Mouse (Mus musculus): Measurements from ENCODE around the gene Vps72. TPM values are rescaled to one million over a fixed set of nuclear protein-coding genes. Genes with fewer than 3 reads are reported as not detected.
A peak's percentile ranks its signal among the peaks of the same experiment; 100 is the strongest.

The Vps72 gene
- polyA plus RNA-seq (2014; fragmentation: Nextera tagmentation; extraction: Ambion mirVana): 194 and 204 TPM in 2 replicates

DNA sequence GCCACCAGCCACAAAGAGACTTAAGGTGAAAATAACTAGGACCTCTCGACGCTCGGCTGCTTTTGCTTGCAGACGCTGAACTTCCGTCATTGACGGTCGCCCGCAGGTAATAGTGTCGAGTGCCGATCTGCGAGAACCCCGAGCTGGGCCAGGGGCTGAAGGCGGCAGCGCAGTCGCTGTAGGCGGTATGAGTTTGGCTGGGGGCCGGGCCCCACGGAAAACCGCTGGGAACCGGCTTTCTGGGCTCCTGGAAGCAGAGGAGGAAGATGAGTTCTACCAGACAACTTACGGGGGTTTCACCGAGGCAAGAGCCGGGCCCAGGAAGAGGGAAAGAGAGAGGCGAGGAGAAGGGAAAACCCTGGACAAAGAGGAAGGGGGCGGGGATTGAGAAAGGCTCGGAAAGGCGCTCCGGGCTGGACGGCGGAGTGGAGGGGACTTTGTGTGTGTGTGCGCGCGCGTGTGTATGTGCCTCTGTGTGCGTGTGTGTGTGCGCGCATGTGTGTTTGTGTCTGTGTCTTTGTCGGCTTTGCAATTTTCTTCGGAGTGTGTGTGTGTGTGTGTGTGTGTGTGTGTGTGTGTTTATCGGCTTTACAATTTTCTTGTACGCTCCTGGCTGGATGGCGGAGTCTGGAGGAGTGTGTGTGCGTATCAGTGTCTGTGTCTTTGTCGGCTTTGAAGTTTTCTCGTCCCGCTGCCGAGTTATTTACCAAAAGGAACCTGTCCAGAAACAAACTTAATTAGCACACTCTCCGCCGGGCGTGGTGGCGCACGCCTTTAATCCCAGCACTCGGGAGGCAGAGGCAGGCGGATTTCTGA, at the start of gene Vps72:
Gene Vps72 (plus strand): TSS at position 112 of the 816 bp plus-strand sequence.
- peak within 1 kb of the TSS; percentile 49 for H3K4me2 ChIP-seq (ENCODE audit: low read length)
- H3K27ac ChIP-seq (replicated peaks; ENCODE audit: low read depth, low read length): peak within 1 kb of the TSS; percentile 96
- DNase-seq: peak; percentile 95
- no peaks in the 10 kb centered on the region for H3K27me3 ChIP-seq (ENCODE audit: control insufficient read depth, insufficient read depth, low read length)
- peaks cover 11% of the 10 kb centered on the region for H3K4me1 ChIP-seq (ENCODE audit: control insufficient read depth, insufficient read depth, low read length)
- H3K36me3 ChIP-seq (ENCODE audit: control insufficient read depth, insufficient read depth, low read length): peaks cover 20% of the 10 kb centered on the region
- H3K9me3 ChIP-seq (ENCODE audit: control insufficient read depth, low read length): no peaks in the 10 kb centered on the region
- H3K9ac ChIP-seq (replicated peaks; ENCODE audit: low read length): peak within 1 kb of the TSS; percentile 76
- peak; percentile 76 for ATAC-seq (ENCODE audit: low FRiP score, low TSS enrichment)
- H3K4me3 ChIP-seq (replicated peaks; ENCODE audit: low read depth, low read length): peak within 1 kb of the TSS; percentile 88
- WGBS: under 1% methylated on average over 54 of the region's 54 CpGs

DNA sequence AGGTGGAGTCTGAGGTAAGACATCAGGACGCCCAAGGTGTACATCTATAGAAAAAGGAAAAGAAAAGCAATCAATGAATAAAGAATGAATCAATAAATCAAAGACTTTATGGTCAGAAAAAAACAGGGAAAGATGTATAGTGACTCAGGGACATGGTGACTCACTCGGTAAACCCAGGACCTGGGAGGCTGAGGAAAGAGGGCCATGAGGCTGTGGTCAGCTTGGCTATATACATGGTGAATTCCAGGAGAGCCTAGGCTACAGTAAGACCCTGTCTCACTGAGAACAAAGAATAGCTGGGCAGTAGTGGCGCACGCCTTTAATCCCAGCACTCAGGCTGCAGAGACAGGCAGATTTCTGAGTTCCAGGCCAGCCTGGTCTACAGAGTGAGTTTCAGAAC, 47.1 kb upstream of the Vps72 start:
- Histone ChIP-seq H3K9ac (replicated peaks; ENCODE audit: low read length) (no peak overlapping the region), H3K27me3 (ENCODE audit: control insufficient read depth, insufficient read depth, low read length) (no peaks in the 10 kb centered on the region), H3K36me3 (ENCODE audit: control insufficient read depth, insufficient read depth, low read length) (peaks cover 96% of the 10 kb centered on the region), H3K4me2 (ENCODE audit: low read length) (no peak overlapping the region), H3K27ac (replicated peaks; ENCODE audit: low read depth, low read length) (no peak overlapping the region), H3K9me3 (ENCODE audit: control insufficient read depth, low read length) (no peaks in the 10 kb centered on the region), H3K4me1 (ENCODE audit: control insufficient read depth, insufficient read depth, low read length) (no peaks in the 10 kb centered on the region), H3K4me3 (replicated peaks; ENCODE audit: low read depth, low read length) (no peak overlapping the region)
- no peak for DNase-seq
- no peak for ATAC-seq (ENCODE audit: low FRiP score, low TSS enrichment)
- WGBS: 93% methylated on average over 4 of the region's 4 CpGs

DNA sequence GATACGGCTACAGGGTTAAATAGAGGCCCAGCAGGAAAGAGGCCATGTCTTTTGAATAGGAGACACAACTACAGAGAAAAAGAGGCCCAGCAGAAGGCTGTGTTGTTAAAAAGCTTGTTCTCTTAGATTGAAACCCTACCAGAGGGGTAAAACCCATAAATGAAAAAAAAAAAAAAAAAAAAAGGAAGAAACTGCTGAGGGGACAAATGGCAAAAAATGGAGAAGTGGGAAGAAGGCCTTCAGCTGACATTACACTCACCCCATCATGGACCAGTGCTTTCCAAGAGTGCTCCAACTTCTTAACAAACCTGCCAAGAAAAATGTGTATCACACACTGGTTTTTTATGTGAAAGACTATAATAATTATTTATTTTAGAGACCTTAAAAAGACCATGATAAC, 45.3 kb upstream of the Vps72 start:
- Histone ChIP-seq H3K4me3 (replicated peaks; ENCODE audit: low read depth, low read length) (no peak overlapping the region), H3K4me1 (ENCODE audit: control insufficient read depth, insufficient read depth, low read length) (no peaks in the 10 kb centered on the region), H3K27ac (replicated peaks; ENCODE audit: low read depth, low read length) (no peak overlapping the region), H3K9me3 (ENCODE audit: control insufficient read depth, low read length) (no peaks in the 10 kb centered on the region), H3K27me3 (ENCODE audit: control insufficient read depth, insufficient read depth, low read length) (no peaks in the 10 kb centered on the region), H3K9ac (replicated peaks; ENCODE audit: low read length) (no peak overlapping the region), H3K4me2 (ENCODE audit: low read length) (no peak overlapping the region), H3K36me3 (ENCODE audit: control insufficient read depth, insufficient read depth, low read length) (peaks cover 96% of the 10 kb centered on the region)
- no peak for ATAC-seq (ENCODE audit: low FRiP score, low TSS enrichment)
- no peak for DNase-seq
- WGBS: 89% methylated on average over 1 of the region's 1 CpGs

DNA sequence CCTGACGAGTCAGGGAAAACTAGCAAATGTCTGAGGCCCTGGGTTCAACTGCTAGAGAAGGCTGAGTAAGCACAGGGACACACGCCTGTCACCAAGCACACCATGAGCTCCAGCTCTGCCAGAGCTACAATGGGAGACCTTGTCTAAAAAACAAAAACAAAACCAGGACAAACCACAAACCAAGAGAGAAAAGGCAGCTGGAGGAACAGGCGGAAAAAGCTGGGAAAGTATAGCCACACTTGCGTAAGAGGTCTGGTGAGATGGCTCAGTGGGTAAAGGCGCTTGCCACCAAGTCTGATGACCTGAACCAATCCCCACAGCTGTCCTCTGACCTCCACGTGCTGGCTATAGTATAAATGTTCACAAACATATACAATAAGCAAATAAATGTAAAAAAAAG, 44.7 kb upstream of the Vps72 start:
- Histone ChIP-seq H3K27me3 (ENCODE audit: control insufficient read depth, insufficient read depth, low read length) (no peaks in the 10 kb centered on the region), H3K9me3 (ENCODE audit: control insufficient read depth, low read length) (no peaks in the 10 kb centered on the region), H3K4me1 (ENCODE audit: control insufficient read depth, insufficient read depth, low read length) (no peaks in the 10 kb centered on the region), H3K36me3 (ENCODE audit: control insufficient read depth, insufficient read depth, low read length) (peaks cover 96% of the 10 kb centered on the region), H3K4me3 (replicated peaks; ENCODE audit: low read depth, low read length) (no peak overlapping the region), H3K4me2 (ENCODE audit: low read length) (no peak overlapping the region), H3K9ac (replicated peaks; ENCODE audit: low read length) (no peak overlapping the region), H3K27ac (replicated peaks; ENCODE audit: low read depth, low read length) (no peak overlapping the region)
- ATAC-seq (ENCODE audit: low FRiP score, low TSS enrichment): no peak
- WGBS: 93% methylated on average over 6 of the region's 6 CpGs
- no peak for DNase-seq

DNA sequence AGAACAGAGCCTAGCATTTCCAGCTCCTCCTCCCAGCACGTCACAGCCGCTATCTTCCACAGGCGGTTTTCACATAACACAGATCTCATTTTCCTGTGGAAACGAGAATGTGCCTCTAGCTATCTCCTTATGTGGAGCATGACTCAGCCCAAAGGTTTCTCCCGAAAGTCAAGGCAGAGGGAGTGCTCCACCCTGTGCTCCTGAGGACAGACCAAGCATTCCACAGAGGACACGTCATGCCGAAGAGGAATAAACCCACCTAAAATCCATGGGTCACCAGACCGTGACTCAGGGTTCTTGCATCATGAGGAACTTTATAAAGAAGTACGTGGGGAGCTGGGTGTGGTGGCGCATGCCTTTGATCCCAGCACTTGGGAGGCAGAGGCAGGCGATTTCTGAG, 44.3 kb upstream of the Vps72 start:
- no peak for DNase-seq
- 93% methylated on average over 11 of the region's 11 CpGs for WGBS
- H3K27ac ChIP-seq (replicated peaks; ENCODE audit: low read depth, low read length): no peak overlapping the region
- H3K4me3 ChIP-seq (replicated peaks; ENCODE audit: low read depth, low read length): no peak overlapping the region
- H3K36me3 ChIP-seq (ENCODE audit: control insufficient read depth, insufficient read depth, low read length): peaks cover 96% of the 10 kb centered on the region
- H3K4me1 ChIP-seq (ENCODE audit: control insufficient read depth, insufficient read depth, low read length): no peaks in the 10 kb centered on the region
- no peaks in the 10 kb centered on the region for H3K9me3 ChIP-seq (ENCODE audit: control insufficient read depth, low read length)
- no peak overlapping the region for H3K4me2 ChIP-seq (ENCODE audit: low read length)
- no peak overlapping the region for H3K9ac ChIP-seq (replicated peaks; ENCODE audit: low read length)
- no peak for ATAC-seq (ENCODE audit: low FRiP score, low TSS enrichment)
- no peaks in the 10 kb centered on the region for H3K27me3 ChIP-seq (ENCODE audit: control insufficient read depth, insufficient read depth, low read length)

DNA sequence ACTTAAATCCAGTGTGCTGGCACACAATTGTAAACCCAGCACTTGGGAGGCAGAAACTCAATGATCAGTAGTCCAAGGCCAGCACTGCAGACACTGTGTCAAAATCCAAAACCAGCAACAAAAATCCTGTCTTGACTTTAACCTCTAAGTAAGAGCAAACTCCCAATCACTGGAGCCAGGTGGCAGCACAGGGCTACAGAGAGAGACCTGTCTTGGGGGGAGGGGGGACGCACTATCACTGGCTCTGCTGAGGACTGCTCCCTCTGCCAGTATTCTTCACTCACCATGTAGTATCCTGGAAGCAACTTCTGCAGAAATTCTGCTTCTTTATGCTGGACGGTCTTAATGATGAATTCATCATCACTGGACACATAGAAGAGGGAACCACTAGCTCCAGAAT, 39.2 kb upstream of the Vps72 start:
- Histone ChIP-seq H3K36me3 (ENCODE audit: control insufficient read depth, insufficient read depth, low read length) (peaks cover 80% of the 10 kb centered on the region), H3K4me2 (ENCODE audit: low read length) (no peak overlapping the region), H3K9me3 (ENCODE audit: control insufficient read depth, low read length) (no peaks in the 10 kb centered on the region), H3K4me1 (ENCODE audit: control insufficient read depth, insufficient read depth, low read length) (no peaks in the 10 kb centered on the region), H3K9ac (replicated peaks; ENCODE audit: low read length) (no peak overlapping the region), H3K27me3 (ENCODE audit: control insufficient read depth, insufficient read depth, low read length) (no peaks in the 10 kb centered on the region), H3K27ac (replicated peaks; ENCODE audit: low read depth, low read length) (no peak overlapping the region), H3K4me3 (replicated peaks; ENCODE audit: low read depth, low read length) (no peak overlapping the region)
- ATAC-seq (ENCODE audit: low FRiP score, low TSS enrichment) (no peak), DNase-seq (no peak)
- WGBS: 97% methylated on average over 2 of the region's 2 CpGs

DNA sequence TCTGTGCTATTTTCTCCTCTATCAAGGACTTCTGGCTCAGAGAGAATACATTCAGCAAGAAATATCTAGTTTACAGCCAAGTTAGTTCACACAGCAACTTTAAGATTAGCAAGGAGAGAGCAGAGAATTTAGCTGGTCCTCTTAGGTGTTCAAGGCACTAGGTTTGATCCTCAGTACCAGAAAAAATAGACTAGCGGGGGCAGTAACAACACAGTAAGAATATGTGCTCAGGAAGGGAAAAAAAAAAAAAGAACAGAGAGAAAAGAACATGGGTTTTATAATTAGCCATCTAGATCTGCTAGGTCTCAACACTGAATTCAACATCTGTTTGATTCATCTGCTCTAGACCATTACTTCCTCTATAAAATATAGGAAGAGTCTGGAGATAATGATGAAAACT, 22.8 kb upstream of the Vps72 start:
- Histone ChIP-seq H3K4me1 (ENCODE audit: control insufficient read depth, insufficient read depth, low read length) (no peaks in the 10 kb centered on the region), H3K4me2 (ENCODE audit: low read length) (no peak overlapping the region), H3K9ac (replicated peaks; ENCODE audit: low read length) (no peak overlapping the region), H3K9me3 (ENCODE audit: control insufficient read depth, low read length) (no peaks in the 10 kb centered on the region), H3K27me3 (ENCODE audit: control insufficient read depth, insufficient read depth, low read length) (no peaks in the 10 kb centered on the region), H3K4me3 (replicated peaks; ENCODE audit: low read depth, low read length) (no peak overlapping the region), H3K27ac (replicated peaks; ENCODE audit: low read depth, low read length) (no peak overlapping the region), H3K36me3 (ENCODE audit: control insufficient read depth, insufficient read depth, low read length) (no peaks in the 10 kb centered on the region)
- DNase-seq (no peak), ATAC-seq (ENCODE audit: low FRiP score, low TSS enrichment) (no peak)
- WGBS: 94% methylated on average over 1 of the region's 1 CpGs

DNA sequence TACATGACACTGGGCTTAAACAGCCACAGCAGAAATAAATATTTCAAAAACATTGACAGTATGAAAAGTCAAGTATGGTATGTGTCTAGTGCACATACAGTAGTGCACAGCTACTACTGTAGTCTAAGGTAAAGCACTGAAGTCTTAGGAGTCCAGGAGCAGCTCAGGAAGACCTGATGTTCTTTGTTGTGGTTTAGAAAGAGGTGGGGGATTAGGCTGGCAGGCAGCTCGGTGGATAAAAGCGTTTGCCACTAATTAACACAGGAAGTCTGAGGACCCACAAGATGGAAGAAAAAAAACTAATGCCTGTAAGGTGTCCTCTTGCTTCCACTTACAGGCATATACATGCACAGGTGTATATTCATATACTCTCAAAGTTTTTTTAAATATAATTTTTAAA, 10.0 kb upstream of the Vps72 start:
- no peak overlapping the region for H3K9ac ChIP-seq (replicated peaks; ENCODE audit: low read length)
- no peaks in the 10 kb centered on the region for H3K27me3 ChIP-seq (ENCODE audit: control insufficient read depth, insufficient read depth, low read length)
- no peak for DNase-seq
- H3K4me1 ChIP-seq (ENCODE audit: control insufficient read depth, insufficient read depth, low read length): peaks cover 11% of the 10 kb centered on the region
- H3K27ac ChIP-seq (replicated peaks; ENCODE audit: low read depth, low read length): no peak overlapping the region
- H3K4me3 ChIP-seq (replicated peaks; ENCODE audit: low read depth, low read length): no peak overlapping the region
- H3K36me3 ChIP-seq (ENCODE audit: control insufficient read depth, insufficient read depth, low read length): peaks cover 20% of the 10 kb centered on the region
- no peak for ATAC-seq (ENCODE audit: low FRiP score, low TSS enrichment)
- H3K9me3 ChIP-seq (ENCODE audit: control insufficient read depth, low read length): no peaks in the 10 kb centered on the region
- H3K4me2 ChIP-seq (ENCODE audit: low read length): no peak overlapping the region
- 41% methylated on average over 2 of the region's 2 CpGs for WGBS

DNA sequence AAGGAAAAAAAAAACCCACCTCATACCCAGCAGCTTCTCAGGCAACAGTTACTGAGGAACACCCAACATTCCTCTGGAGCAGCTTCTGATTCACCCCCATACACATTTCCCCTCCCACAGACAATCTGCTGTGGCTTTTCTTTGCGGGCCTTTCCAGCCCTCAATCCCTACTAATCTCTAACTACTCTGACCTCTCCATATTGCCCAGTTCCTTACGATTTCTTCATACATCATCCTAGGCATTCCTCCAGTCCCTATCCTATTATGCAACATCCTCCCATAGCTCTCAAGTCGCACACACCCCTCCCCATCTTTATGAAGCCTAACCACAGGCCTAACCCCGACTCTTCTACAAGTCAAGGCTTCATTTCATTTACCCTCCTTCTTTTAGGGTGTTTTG, 5.7 kb upstream of the Vps72 start:
- ATAC-seq (ENCODE audit: low FRiP score, low TSS enrichment): no peak
- peaks cover 10% of the 10 kb centered on the region; the same call in 1 of the 2 replicates for H3K36me3 ChIP-seq (ENCODE audit: control insufficient read depth, insufficient read depth, low read length)
- no peak overlapping the region for H3K27ac ChIP-seq (replicated peaks; ENCODE audit: low read depth, low read length)
- no peaks in the 10 kb centered on the region for H3K9me3 ChIP-seq (ENCODE audit: control insufficient read depth, low read length)
- H3K4me3 ChIP-seq (replicated peaks; ENCODE audit: low read depth, low read length): peak overlapping the region; percentile 73
- WGBS: 80% methylated on average over 4 of the region's 4 CpGs
- DNase-seq: no peak
- peaks cover 11% of the 10 kb centered on the region for H3K4me1 ChIP-seq (ENCODE audit: control insufficient read depth, insufficient read depth, low read length)
- H3K9ac ChIP-seq (replicated peaks; ENCODE audit: low read length): peak overlapping the region; percentile 92
- H3K27me3 ChIP-seq (ENCODE audit: control insufficient read depth, insufficient read depth, low read length): no peaks in the 10 kb centered on the region
- H3K4me2 ChIP-seq (ENCODE audit: low read length): peak overlapping the region; percentile 80
